Mouse (Mus musculus): Measurements from ENCODE around the gene Clmn. TPM values are rescaled to one million over a fixed set of nuclear protein-coding genes. Genes with fewer than 3 reads are reported as not detected.

Clmn gene
- total and polyA plus RNA-seq, 3 experiments, result not detected

DNA sequence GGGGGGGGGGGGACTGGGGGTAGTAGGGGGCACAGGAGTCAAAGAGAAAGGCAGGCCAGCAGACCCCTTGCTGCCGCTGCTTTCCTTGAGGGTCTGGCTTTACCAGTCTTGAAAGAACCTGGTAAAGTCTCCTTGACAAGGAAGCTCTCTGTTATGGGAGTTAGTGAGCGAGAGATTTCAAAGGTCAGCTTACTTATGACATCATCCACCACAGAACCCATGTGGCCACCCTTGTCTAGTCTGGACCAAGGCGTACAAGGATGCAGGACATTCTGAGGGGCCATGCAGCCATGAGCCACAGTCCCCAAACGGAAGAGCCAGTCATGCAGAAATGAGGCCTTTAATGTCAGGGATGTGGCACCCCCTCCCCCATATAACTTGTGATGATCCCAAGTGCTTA is 20.6 kb downstream of the Clmn start:
- Histone ChIP-seq H3K9me3 (replicated peaks; ENCODE audit: insufficient read depth, low read length) (no peaks in the 10 kb centered on the region), H3K27me3 (ENCODE audit: control insufficient read depth in 1 of 2, insufficient read depth in 2 of 2, low read length in 2 of 2) (no peaks in the 10 kb centered on the region)
- TF ChIP-seq ETS1 (IDR thresholded peaks at IDR 0.05; ENCODE audit: low read depth, low read length) (no peak), TAL1 (IDR thresholded peaks at IDR 0.05; ENCODE audit: low read length) (no peak), JUND (IDR thresholded peaks at IDR 0.05; ENCODE audit: low read depth, low read length) (no peak), HCFC1 (IDR thresholded peaks at IDR 0.05; ENCODE audit: low read depth, low read length) (no peak), BHLHE40 (IDR thresholded peaks at IDR 0.05; ENCODE audit: borderline replicate concordance, low read depth, low read length) (no peak), ELF1 (IDR thresholded peaks at IDR 0.05; ENCODE audit: low read depth, low read length) (no peak), POLR2AphosphoS2 (IDR thresholded peaks at IDR 0.05; ENCODE audit: low read length) (no peak), UBTF (IDR thresholded peaks at IDR 0.05; ENCODE audit: borderline replicate concordance, insufficient read depth, low read depth, low read length) (no peak), NELFE (IDR thresholded peaks at IDR 0.05; ENCODE audit: low read depth, low read length) (no peak), TCF12 (IDR thresholded peaks at IDR 0.05; ENCODE audit: low read depth, low read length) (no peak), CTCF (IDR thresholded peaks at IDR 0.05 in 2 of 3, conservative IDR thresholded peaks at IDR 0.05 in 1 of 3; ENCODE audit: control insufficient read depth in 1 of 3, insufficient read depth in 1 of 3, low read depth in 2 of 3, low read length in 3 of 3, poor library complexity in 1 of 3, severe bottlenecking in 1 of 3) (no peak), USF1 (IDR thresholded peaks at IDR 0.05; ENCODE audit: low read depth, low read length) (no peak), MAX (IDR thresholded peaks at IDR 0.05; ENCODE audit: low read length) (no peak), CHD1 (IDR thresholded peaks at IDR 0.05; ENCODE audit: low read depth, low read length) (no peak), SIN3A (IDR thresholded peaks at IDR 0.05; ENCODE audit: low read length) (no peak), CHD2 (IDR thresholded peaks at IDR 0.05; ENCODE audit: low read length) (no peak), RAD21 (IDR thresholded peaks at IDR 0.05; ENCODE audit: low read depth, low read length) (no peak), ZNF384 (IDR thresholded peaks at IDR 0.05; ENCODE audit: low read depth, low read length) (no peak), POLR2A (IDR thresholded peaks at IDR 0.05; ENCODE audit: control insufficient read depth in 1 of 2, insufficient read depth in 1 of 2, low read depth in 1 of 2, low read length in 2 of 2, poor library complexity in 1 of 2) (no peak), POLR2AphosphoS5 (IDR thresholded peaks at IDR 0.05; ENCODE audit: borderline replicate concordance, low read depth, low read length) (no peak)

DNA sequence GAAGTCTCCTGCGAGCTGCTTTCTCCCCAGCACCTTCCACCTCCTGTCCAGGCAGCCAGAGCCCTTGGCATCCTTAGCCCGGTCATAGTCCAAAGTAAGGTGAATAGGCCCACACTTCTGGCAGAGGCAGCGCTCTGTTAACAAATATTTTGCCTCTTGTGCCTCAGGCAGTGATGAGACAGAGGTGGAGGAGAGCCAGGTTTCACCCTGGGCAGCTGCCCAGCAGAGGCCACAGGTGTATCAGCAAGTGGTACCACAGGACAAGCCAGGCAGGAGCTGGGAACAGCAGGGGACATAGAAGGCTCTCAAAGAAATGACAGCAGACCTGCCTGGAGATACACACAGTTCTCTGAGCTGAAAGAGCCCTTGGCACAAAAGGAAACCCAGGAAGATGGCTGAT is 23.6 kb downstream of the Clmn start:
- no peak overlapping the region for H3K4me3 ChIP-seq (ENCODE audit: control insufficient read depth in 1 of 2, insufficient read depth in 1 of 2, low read depth in 2 of 2, low read length in 2 of 2)
- no peak overlapping the region for H3K9ac ChIP-seq (ENCODE audit: control insufficient read depth, low read depth, low read length, poor library complexity, severe bottlenecking)
- H3K9me3 ChIP-seq (replicated peaks; ENCODE audit: insufficient read depth, low read length), result no peaks in the 10 kb centered on the region
- no peak for DNase-seq (ENCODE audit: low read depth, low spot score)
- peaks cover 0 to 4% of the 10 kb centered on the region in 2 experiments; a peak in 2 of 4 replicates for H3K4me1 ChIP-seq (ENCODE audit: control insufficient read depth in 1 of 2, insufficient read depth in 2 of 2, low read length in 2 of 2)
- H3K27ac ChIP-seq (ENCODE audit: control insufficient read depth, low read depth, low read length), result no peak overlapping the region
- H3K36me3 ChIP-seq (ENCODE audit: control insufficient read depth in 1 of 2, insufficient read depth in 2 of 2, low read length in 2 of 2), result no peaks in the 10 kb centered on the region
- H3K27me3 ChIP-seq (ENCODE audit: control insufficient read depth in 1 of 2, insufficient read depth in 2 of 2, low read length in 2 of 2), result no peaks in the 10 kb centered on the region
- no peak for TF ChIP-seq JUND (IDR thresholded peaks at IDR 0.05; ENCODE audit: low read depth, low read length)
- no peak for TF ChIP-seq NELFE (IDR thresholded peaks at IDR 0.05; ENCODE audit: low read depth, low read length)
- TF ChIP-seq ZMIZ1 (IDR thresholded peaks at IDR 0.05; ENCODE audit: low read depth, low read length), result no peak
- TF ChIP-seq USF2 (IDR thresholded peaks at IDR 0.05; ENCODE audit: borderline replicate concordance in 1 of 2, insufficient read depth in 1 of 2, low read depth in 1 of 2, low read length in 2 of 2), result no peak
- no peak for TF ChIP-seq TAL1 (IDR thresholded peaks at IDR 0.05; ENCODE audit: low read length)
- no peak for TF ChIP-seq ZC3H11A (IDR thresholded peaks at IDR 0.05; ENCODE audit: low read depth, low read length)
- no peak for TF ChIP-seq KAT2A (conservative IDR thresholded peaks at IDR 0.05; ENCODE audit: low read depth, low read length)
- TF ChIP-seq SMC3 (IDR thresholded peaks at IDR 0.05; ENCODE audit: low read depth, low read length), result no peak
- TF ChIP-seq RAD21 (IDR thresholded peaks at IDR 0.05; ENCODE audit: low read depth, low read length), result no peak
- H3K79me2 ChIP-seq (ENCODE audit: control insufficient read depth, insufficient read depth, low read length, poor library complexity), result no peaks in the 10 kb centered on the region

More for the DNA sequence above, 20.6 kb downstream of the Clmn start:
- Histone ChIP-seq H3K4me3 (ENCODE audit: control insufficient read depth in 1 of 2, insufficient read depth in 1 of 2, low read depth in 2 of 2, low read length in 2 of 2) (no peak overlapping the region), H3K9ac (ENCODE audit: control insufficient read depth, low read depth, low read length, poor library complexity, severe bottlenecking) (no peak overlapping the region), H3K27ac (ENCODE audit: control insufficient read depth, low read depth, low read length) (no peak overlapping the region), H3K79me2 (ENCODE audit: control insufficient read depth, insufficient read depth, low read length, poor library complexity) (no peaks in the 10 kb centered on the region), H3K36me3 (ENCODE audit: control insufficient read depth in 1 of 2, insufficient read depth in 2 of 2, low read length in 2 of 2) (no peaks in the 10 kb centered on the region), H3K4me1 (ENCODE audit: control insufficient read depth in 1 of 2, insufficient read depth in 2 of 2, low read length in 2 of 2) (no peaks in the 10 kb centered on the region)
- DNase-seq (ENCODE audit: low read depth, low spot score), result no peak
